Mouse (Mus musculus): ENCODE results near the gene Tmem259.

GRCm38 (mm10) chr10:79997034-79997760 lies 13.1 kb upstream of the Tmem259 start:
- no peak for TF ChIP-seq CTCF (IDR thresholded peaks at IDR 0.05; ENCODE audit: low read depth)
- TF ChIP-seq EP300 (IDR thresholded peaks at IDR 0.05; ENCODE audit: low read depth), result 0 out of 2 replicates have a peak, but pooled peaks have one; percentile 5
